Mouse (Mus musculus) CD8-positive naive resting alpha-beta T cell, adult 2 months (primary cell): Measurements from ENCODE around the gene Sp2.

Experiments used
- DNase-seq, 2 experiments: peaks; one replicate each; pipeline ENCODE4 v3.0.0; 2022; ENCODE audit warnings: low read depth in 2 of 2, low spot score in 2 of 2

The Sp2 gene

GRCm38 (mm10) chr11:96995836-96996772 is 13.3 kb upstream of the Sp2 start:
- peak; percentile 74 to 77 for DNase-seq

GRCm38 (mm10) chr11:96995031-96995430 is 12.3 kb upstream of the Sp2 start:
- DNase-seq, result no peak

- DNase-seq, result peak in 1 of 2 experiments; percentile 39
Observed at GRCm38 (mm10) chr11:96992722-96993311, 10.1 kb upstream of the Sp2 start.

- DNase-seq, result no peak
Observed at GRCm38 (mm10) chr11:96991501-96991900, 8.7 kb upstream of the Sp2 start.

GRCm38 (mm10) chr11:96987873-96988655 is 5.3 kb upstream of the Sp2 start:
- DNase-seq, result peak; percentile 56 to 71

GRCm38 (mm10) chr11:96986463-96986862 is 3.7 kb upstream of the Sp2 start:
- DNase-seq, result no peak

GRCm38 (mm10) chr11:96984903-96985302 is 2.1 kb upstream of the Sp2 start:
- no peak for DNase-seq

- DNase-seq, result peak; percentile 78 to 81
Observed at GRCm38 (mm10) chr11:96982355-96982754, 404 bp downstream of the Sp2 start.

- no peak for DNase-seq
Observed at GRCm38 (mm10) chr11:96981461-96981860, 1.3 kb downstream of the Sp2 start.

GRCm38 (mm10) chr11:96980021-96980420 is 2.7 kb downstream of the Sp2 start:
- DNase-seq, result no peak

GRCm38 (mm10) chr11:96979329-96979728 is 3.4 kb downstream of the Sp2 start:
- no peak for DNase-seq

GRCm38 (mm10) chr11:96978401-96979246 is 4.1 kb downstream of the Sp2 start:
- no peak for DNase-seq

GRCm38 (mm10) chr11:96977606-96978400 is 5.0 kb downstream of the Sp2 start:
- peak; percentile 97 to 98 for DNase-seq

- peak in 1 of 2 experiments; percentile 75 for DNase-seq
Observed at GRCm38 (mm10) chr11:96976911-96977591, 5.7 kb downstream of the Sp2 start.

- DNase-seq, result no peak
Observed at GRCm38 (mm10) chr11:96976379-96976687, 6.4 kb downstream of the Sp2 start.

- no peak for DNase-seq
Observed at GRCm38 (mm10) chr11:96975511-96976378, 7.0 kb downstream of the Sp2 start.

- DNase-seq, result no peak
Observed at GRCm38 (mm10) chr11:96974813-96975212, 7.9 kb downstream of the Sp2 start.

GRCm38 (mm10) chr11:96973426-96973964 is 9.3 kb downstream of the Sp2 start:
- no peak for DNase-seq
